Mouse (Mus musculus) MEL-GATA-1-ER (cell line): ENCODE measurements around the gene AU018091.
"Not testable (repeated sequence)": the region's sequence is repeated elsewhere in the genome, so short reads cannot be mapped to it uniquely, and the experiment has no call there.

Experiments
- DNase-seq: peaks from one replicate; pipeline ENCODE4 v3.0.0-alpha.2; 2012; ENCODE audit warnings: low read depth; ENCODE audit errors: extremely low read depth

AU018091 gene

GRCm38 (mm10) chr7:3168296-3168695 lies 707 bp downstream of the AU018091 start:
- no peak for DNase-seq

- DNase-seq, result no peak
These were observed 2.7 kb downstream of the AU018091 start for GRCm38 (mm10) chr7:3166270-3166669.

GRCm38 (mm10) chr7:3164991-3165390 lies 4.0 kb downstream of the AU018091 start:
- no peak for DNase-seq

- no peak for DNase-seq
These were observed 4.6 kb downstream of the AU018091 start for GRCm38 (mm10) chr7:3164381-3164780.

GRCm38 (mm10) chr7:3150376-3150775 lies 18.6 kb downstream of the AU018091 start:
- DNase-seq, result no peak

GRCm38 (mm10) chr7:3146072-3146471 lies 22.9 kb downstream of the AU018091 start:
- DNase-seq, result no peak

- no peak for DNase-seq
These were observed 25.7 kb downstream of the AU018091 start for GRCm38 (mm10) chr7:3143329-3143728.

- no peak for DNase-seq
These were observed 33.4 kb downstream of the AU018091 start for GRCm38 (mm10) chr7:3135606-3136005.

- no peak for DNase-seq
These were observed 34.3 kb downstream of the AU018091 start for GRCm38 (mm10) chr7:3134654-3135053.

- no peak for DNase-seq
These were observed 38.7 kb downstream of the AU018091 start for GRCm38 (mm10) chr7:3130342-3130741.

- DNase-seq, result not testable (repeated sequence)
These were observed 40.4 kb downstream of the AU018091 start for GRCm38 (mm10) chr7:3128564-3128963.

- not testable (repeated sequence) for DNase-seq
These were observed 57.8 kb downstream of the AU018091 start for GRCm38 (mm10) chr7:3111193-3111592.

GRCm38 (mm10) chr7:3106516-3107077 lies 62.4 kb downstream of the AU018091 start:
- not testable (repeated sequence) for DNase-seq
